Mouse (Mus musculus) lung, postnatal 0 days (tissue): Measurements from ENCODE around the gene Gpatch3.

ENCODE experiments used
- CTCF ChIP-seq: IDR thresholded peaks from 2 replicates; pipeline ENCODE4 v1.5.1; 2016; ENCODE audit warnings: antibody characterized with exemption, mild to moderate bottlenecking
- EP300 ChIP-seq: IDR thresholded peaks from 2 replicates; pipeline ENCODE4 v1.6.1; 2016; ENCODE audit warnings: antibody characterized with exemption, mild to moderate bottlenecking, control low read depth

DNA sequence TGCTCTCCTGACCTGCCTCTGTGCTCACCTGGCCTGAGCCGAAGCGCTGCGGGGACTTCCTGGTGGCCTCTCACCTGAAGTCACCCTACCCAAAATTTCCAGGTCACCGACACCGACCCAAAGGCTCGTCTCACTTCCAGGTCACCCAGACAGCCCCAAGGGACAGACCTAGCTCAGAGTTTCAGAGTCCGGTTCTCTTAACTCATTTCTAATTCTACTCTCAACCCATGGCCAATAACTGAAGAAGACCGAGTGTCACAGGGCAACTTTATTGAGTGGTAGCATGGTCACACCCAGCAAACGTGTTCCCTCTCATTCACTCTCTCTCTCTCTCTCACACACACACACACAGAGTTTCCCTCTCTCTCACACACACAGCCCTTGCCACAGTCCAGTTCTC, 25.8 kb downstream of the Gpatch3 start:
- TF ChIP-seq CTCF (no peak), EP300 (no peak)
